In genomic region chr2:45593765-45594164, GRCm38 (mm10) we compare ENCODE assay signal across 19 mouse cellular contexts.
A peak's percentile ranks its signal among the peaks of the same experiment; 100 is the strongest.
DNase-seq lines count a peak whose midpoint lies in the region; ATAC-seq and TF ChIP-seq lines count a peak whose summit lies in the region.
"Had no signal": no experiment of that assay in that cellular context is flagged by ENCODE, and none has a peak within 500 bp of the region (broad histone marks: within the 10 kb centered on the region; RNA-seq: fewer than 3 reads in every experiment).

No protein-coding gene starts in this region.

- intact Hi-C loops in gastrocnemius, adult 2 months (cut with DNase I) = no loop called here

- no peak for TF ChIP-seq POLR2A in embryonic fibroblast, embryonic 13.5 days (IDR thresholded peaks at IDR 0.05; ENCODE audit: low read depth, low read length)

- no peak for TF ChIP-seq EP300 in lung, postnatal 0 days (IDR thresholded peaks at IDR 0.05)

- no peak overlapping the region for H3K27ac ChIP-seq in gastrocnemius, adult 2 months
- H3K27ac ChIP-seq in lung, postnatal 0 days (ENCODE audit: low read length) = no peak overlapping the region
- H3K27ac ChIP-seq in embryonic fibroblast, embryonic 13.5 days (ENCODE audit: insufficient read depth, low read length) = peak overlapping the region; percentile 31; the same call in 1 of the 2 replicates
- H3K27ac ChIP-seq: forebrain, embryonic 15.5 days; heart, embryonic 15.5 days; hindbrain, embryonic 13.5 days; kidney, embryonic 15.5 days; limb, embryonic 12.5 days; liver, embryonic 14.5 days; macrophage had no signal

- no peak for ATAC-seq in lung, postnatal 0 days
- ATAC-seq: forebrain, embryonic 15.5 days had no signal

- H3K4me3 ChIP-seq in gastrocnemius, adult 2 months = no peak overlapping the region
- H3K4me3 ChIP-seq in lung, postnatal 0 days (ENCODE audit: low read depth, low read length) = no peak overlapping the region
- no peak overlapping the region for H3K4me3 ChIP-seq in embryonic fibroblast, embryonic 13.5 days (ENCODE audit: insufficient read depth, low read length)
- H3K4me3 ChIP-seq: forebrain, embryonic 15.5 days; heart, embryonic 15.5 days; hindbrain, embryonic 13.5 days; kidney, embryonic 15.5 days; limb, embryonic 12.5 days had no signal

- no peaks in the 10 kb centered on the region for H3K36me3 ChIP-seq in lung, postnatal 0 days (ENCODE audit: insufficient read depth, low read length)
- H3K36me3 ChIP-seq: forebrain, embryonic 15.5 days; heart, embryonic 15.5 days; hindbrain, embryonic 13.5 days; kidney, embryonic 15.5 days; limb, embryonic 12.5 days had no signal

- DNase-seq in gastrocnemius, adult 2 months = peak; percentile 42
- no peak for DNase-seq in gastrocnemius, adult 8-10 months (ENCODE audit: low spot score in 2 of 2)
- DNase-seq in lung, postnatal 0 days (ENCODE audit: low spot score) = peak; percentile 8
- DNase-seq in lung, postnatal 25 days (ENCODE audit: low spot score) = no peak
- DNase-seq in spleen, adult 12 weeks (ENCODE audit: low spot score) = no peak
- DNase-seq in layer of hippocampus, adult 11-12 months (ENCODE audit: low spot score) = no peak
- DNase-seq: cerebellum, adult 18-20 months; cerebellum, postnatal 36 days; right cerebral cortex, postnatal 14 days; thymus, postnatal 14 days had no signal

- WGBS in lung, postnatal 0 days = 69% methylated on average over 4 of the region's 4 CpGs

- H3K9me3 ChIP-seq in lung, postnatal 0 days (ENCODE audit: low read length) = no peaks in the 10 kb centered on the region
- H3K9me3 ChIP-seq: forebrain, embryonic 15.5 days; heart, embryonic 15.5 days; hindbrain, embryonic 13.5 days; kidney, embryonic 15.5 days; limb, embryonic 12.5 days had no signal

- H3K4me2 ChIP-seq in lung, postnatal 0 days (replicated peaks; ENCODE audit: low read depth, low read length) = no peak overlapping the region
- H3K4me2 ChIP-seq: forebrain, embryonic 15.5 days; heart, embryonic 15.5 days; hindbrain, embryonic 13.5 days; kidney, embryonic 15.5 days; limb, embryonic 12.5 days; midbrain, embryonic 11.5 days had no signal

- H3K9ac ChIP-seq in lung, postnatal 0 days (replicated peaks; ENCODE audit: low read depth) = no peak overlapping the region
- H3K9ac ChIP-seq: forebrain, embryonic 15.5 days; heart, embryonic 15.5 days; hindbrain, embryonic 13.5 days; kidney, embryonic 15.5 days; limb, embryonic 12.5 days; liver, embryonic 14.5 days had no signal

- no peaks in the 10 kb centered on the region for H3K27me3 ChIP-seq in lung, postnatal 0 days (replicated peaks; ENCODE audit: insufficient read depth, low read length)
- H3K27me3 ChIP-seq: forebrain, embryonic 15.5 days; heart, embryonic 15.5 days; hindbrain, embryonic 13.5 days; kidney, embryonic 15.5 days; limb, embryonic 12.5 days had no signal

- H3K4me1 ChIP-seq in lung, postnatal 0 days (ENCODE audit: insufficient read depth, low read depth, low read length) = no peaks in the 10 kb centered on the region
- H3K4me1 ChIP-seq in embryonic fibroblast, embryonic 13.5 days (ENCODE audit: control insufficient read depth, insufficient read depth, low read length) = no peaks in the 10 kb centered on the region; the same call in 1 of the 2 replicates
- H3K4me1 ChIP-seq: forebrain, embryonic 15.5 days; heart, embryonic 15.5 days; hindbrain, embryonic 13.5 days; kidney, embryonic 15.5 days; limb, embryonic 12.5 days had no signal

- no peak for TF ChIP-seq CTCF in gastrocnemius, adult 2 months (IDR thresholded peaks at IDR 0.05)
- TF ChIP-seq CTCF in lung, postnatal 0 days (IDR thresholded peaks at IDR 0.05) = no peak
- no peak for TF ChIP-seq CTCF in embryonic fibroblast, embryonic 13.5 days (IDR thresholded peaks at IDR 0.05; ENCODE audit: borderline replicate concordance, insufficient read depth, low read length)

Comparison
In these comparisons a context has a peak if more than half of its experiments do, and no peak if none do; other contexts are left out.
1. DNase-seq: peak in gastrocnemius, adult 2 months (single experiment) and lung, postnatal 0 days (single experiment); none in gastrocnemius, adult 8-10 months (0 of 2), lung, postnatal 25 days (single experiment), spleen, adult 12 weeks (single experiment) and layer of hippocampus, adult 11-12 months (single experiment).